10 mouse cellular contexts compared by ENCODE assay signal in genomic region chr9:118622376-118623166, GRCm38 (mm10). TPM values are rescaled to one million over a fixed set of nuclear protein-coding genes. Genes with fewer than 3 reads are reported as not detected.
DNase-seq lines count a peak whose midpoint lies in the region; ATAC-seq and TF ChIP-seq lines count a peak whose summit lies in the region.
"Had no signal": no experiment of that assay in that cellular context is flagged by ENCODE, and none has a peak within 500 bp of the region (broad histone marks: within the 10 kb centered on the region; RNA-seq: fewer than 3 reads in every experiment).

No protein-coding gene starts in this region.

- no peak for ATAC-seq in hindbrain, embryonic 16.5 days
- ATAC-seq: liver, postnatal 0 days had no signal

- DNase-seq in left cerebral cortex, postnatal 14 days (ENCODE audit: low spot score in 2 of 2) = peak; percentile 47 to 59
- no peak for DNase-seq in left cerebral cortex, adult 2 months (ENCODE audit: extremely low spot score in 1 of 2, low spot score in 2 of 2)
- peak; percentile 33 to 67 for DNase-seq in adrenal gland, postnatal 4 days (ENCODE audit: low spot score in 2 of 2)
- DNase-seq in kidney, adult 9 months = peak; percentile 80
- DNase-seq in lung, postnatal 36 days = peak; percentile 93
- no peak for DNase-seq in embryo, embryonic 11 days
- DNase-seq in natural killer cell, adult 2 months (ENCODE audit: low spot score in 2 of 2) = no peak
- DNase-seq: liver, postnatal 0 days had no signal

- H3K4me1 ChIP-seq in hindbrain, embryonic 16.5 days (ENCODE audit: control insufficient read depth, insufficient read depth, low read depth, low read length) = no peaks in the 10 kb centered on the region

- no peaks in the 10 kb centered on the region for H3K36me3 ChIP-seq in hindbrain, embryonic 16.5 days (ENCODE audit: control insufficient read depth, insufficient read depth, low read length)

- no peak overlapping the region for H3K9ac ChIP-seq in hindbrain, embryonic 16.5 days (ENCODE audit: low read depth, low read length)
- H3K9ac ChIP-seq: liver, postnatal 0 days had no signal

- no peak overlapping the region for H3K4me2 ChIP-seq in hindbrain, embryonic 16.5 days (ENCODE audit: low read length)

- no peaks in the 10 kb centered on the region for H3K9me3 ChIP-seq in hindbrain, embryonic 16.5 days (ENCODE audit: control insufficient read depth, low read length)

- 78% methylated on average over 18 of the region's 18 CpGs for WGBS in hindbrain, embryonic 16.5 days

- H3K27ac ChIP-seq in left cerebral cortex, adult 2 months = no peak overlapping the region
- no peak overlapping the region for H3K27ac ChIP-seq in hindbrain, embryonic 16.5 days (ENCODE audit: low read depth, low read length)

- TF ChIP-seq CTCF in left cerebral cortex, adult 2 months (IDR thresholded peaks at IDR 0.05) = no peak

- intact Hi-C loops in left cerebral cortex, postnatal 14 days (cut with DNase I) = no loop called here
- intact Hi-C loops in left cerebral cortex, adult 2 months (cut with DNase I) = no loop called here

- no peak overlapping the region for H3K4me3 ChIP-seq in left cerebral cortex, adult 2 months
- H3K4me3 ChIP-seq in hindbrain, embryonic 16.5 days (ENCODE audit: low read length) = no peak overlapping the region
- H3K4me3 ChIP-seq: erythroblast, embryonic 14.5 days had no signal

- H3K27me3 ChIP-seq in hindbrain, embryonic 16.5 days (replicated peaks; ENCODE audit: control insufficient read depth, insufficient read depth, low read length) = no peaks in the 10 kb centered on the region; the same call in 1 of the 2 replicates

RNA-seq across cellular contexts. Expression of gene Itga9, which starts 16.1 kb away (rescaled TPM):
- 1 to 10 TPM; 7.3 to 8.9 TPM for total RNA-seq in left cerebral cortex, postnatal 14 days (2021)
- total RNA-seq in left cerebral cortex, adult 2 months (2021) = 1 to 10 TPM; 8.2 to 8.3 TPM
- total RNA-seq in adrenal gland, postnatal 4 days (2021) = 100 to 1,000 TPM in 1 of 2 experiments, 10 to 100 TPM in 1; 97.8 to 111 TPM
- 0.74 and 0.91 TPM in 2 replicates for polyA plus RNA-seq in hindbrain, embryonic 16.5 days (2015; fragmentation: Nextera tagmentation; extraction: Ambion mirVana)

Comparison
In these comparisons a context has a peak if more than half of its experiments do, and no peak if none do; other contexts are left out.
1. DNase-seq: peak in left cerebral cortex, postnatal 14 days (2 of 2), adrenal gland, postnatal 4 days (2 of 2), kidney, adult 9 months (single experiment) and lung, postnatal 36 days (single experiment); none in left cerebral cortex, adult 2 months (0 of 2), embryo, embryonic 11 days (single experiment) and natural killer cell, adult 2 months (0 of 2).
2. RNA of gene Itga9, which starts 16.1 kb away (total RNA-seq): 97.8 to 111 TPM in adrenal gland, postnatal 4 days; 7.3 to 8.9 TPM in left cerebral cortex, postnatal 14 days and 8.2 to 8.3 TPM in left cerebral cortex, adult 2 months; every median in the first group is over 10 times any median in the second.